Mouse (Mus musculus) heart, postnatal 10 days (tissue): ENCODE measurements around the gene Armc6. TPM values are rescaled to one million over a fixed set of nuclear protein-coding genes. Genes with fewer than 3 reads are reported as not detected.
A peak's percentile ranks its signal among the peaks of the same experiment; 100 is the strongest.

Source experiments
- DNase-seq, 2 experiments: peaks; one replicate each; pipeline ENCODE4 v3.0.0; 2021
- intact Hi-C: fragments of 180-260 bp; cut with DNase I; formaldehyde crosslinking; loops from one replicate; pipeline ENCODE4 v1.15.1; 2025
- total RNA-seq, 2 experiments: library from RNA; stranded (reverse); gene quantifications; 2 replicates each; pipeline ENCODE4 v1.2.3; 2021

Gene Armc6
- total RNA-seq, 2 experiments from 2014 or later = 8.9 to 9.2 TPM

DNA sequence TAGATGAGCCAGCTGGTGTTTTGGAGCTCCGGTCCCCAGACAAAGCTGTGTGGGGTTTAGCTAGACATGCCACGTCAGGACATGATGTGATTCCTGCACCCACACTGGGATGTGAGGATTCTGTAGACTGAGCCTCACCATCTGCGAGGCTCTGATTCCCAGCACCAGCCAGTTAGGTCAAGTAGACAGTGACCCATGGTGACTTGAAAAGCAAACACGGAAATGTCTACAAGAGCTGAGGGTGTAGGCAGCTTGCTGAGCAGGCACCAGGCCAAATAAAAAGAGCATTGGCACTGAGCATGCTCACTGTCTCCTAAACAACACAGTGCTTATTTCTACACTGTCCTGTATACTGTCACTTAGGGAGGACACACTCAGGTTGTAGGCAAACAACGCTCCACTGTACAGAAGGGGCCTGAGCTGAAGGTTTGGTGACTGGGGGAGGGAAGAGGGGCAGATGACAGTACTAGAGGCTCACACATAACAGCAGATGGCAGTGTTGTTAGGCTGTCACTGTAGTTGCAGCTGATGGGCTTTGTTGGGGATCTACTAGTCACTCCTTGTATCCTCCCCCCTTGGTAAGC lies 34.1 kb downstream of the Armc6 start:
- DNase-seq = peak; percentile 57 to 58
- intact Hi-C loops = loop anchor here (2.0 kb wide), 1 partner anchor 23 kb away; no protein-coding TSS in a partner anchor

DNA sequence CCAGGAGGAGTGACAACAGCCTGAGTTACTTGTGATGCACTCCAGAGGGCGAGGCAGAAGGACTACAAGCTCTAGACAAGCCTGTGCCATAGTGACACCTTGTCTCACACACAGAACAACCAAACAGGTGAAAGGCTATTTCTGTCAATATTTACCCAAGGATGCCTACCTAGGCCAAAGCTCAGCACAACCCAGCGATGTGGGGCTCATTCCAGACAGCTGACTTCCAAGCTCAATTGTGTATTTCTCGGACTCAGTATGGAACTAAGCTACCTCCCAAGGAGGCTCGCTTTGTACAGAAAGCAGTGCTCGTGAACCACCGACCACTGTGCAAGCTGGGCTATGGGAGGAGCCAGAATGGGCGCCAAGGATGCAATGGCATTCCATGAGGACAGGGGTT lies 36.7 kb downstream of the Armc6 start:
- no peak for DNase-seq
- intact Hi-C loops = no loop called here

DNA sequence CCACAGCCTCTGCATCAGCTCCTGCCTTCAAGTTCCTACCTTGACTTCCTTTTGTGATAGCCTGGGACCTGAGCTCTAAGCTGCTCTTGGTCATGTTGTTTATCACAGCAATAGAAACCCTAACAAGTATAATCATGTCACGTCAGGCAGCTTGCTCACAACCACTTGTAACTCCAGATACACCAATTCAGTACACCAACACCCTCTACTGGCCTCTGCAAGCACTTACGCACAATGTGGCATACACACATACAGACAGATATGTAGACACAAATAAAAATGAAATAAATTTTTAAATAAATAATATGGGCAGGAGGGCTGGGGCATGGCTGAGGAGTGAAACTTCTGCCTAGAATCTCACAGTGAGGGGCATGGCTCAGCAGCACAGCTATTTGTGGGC lies 38.5 kb downstream of the Armc6 start:
- intact Hi-C loops = no loop called here
- no peak for DNase-seq

DNA sequence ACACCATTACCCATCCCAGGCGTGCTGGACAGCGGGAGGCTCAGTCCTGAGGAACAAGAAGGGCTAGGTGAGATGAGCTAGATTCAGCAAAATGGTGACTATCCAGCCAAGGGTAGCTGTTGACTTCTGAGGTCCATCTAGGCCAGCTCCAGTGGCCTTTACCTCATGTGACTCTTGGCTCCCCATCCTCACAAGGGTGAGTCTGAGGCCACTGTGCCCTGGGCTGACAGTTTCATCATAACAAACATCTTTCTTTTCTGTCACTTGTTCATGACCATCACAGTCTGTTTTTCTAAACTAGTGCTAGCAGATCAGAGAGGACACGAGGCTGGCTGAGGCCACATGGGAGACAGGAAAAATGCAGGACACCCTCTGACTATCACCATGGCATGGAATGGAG lies 40.1 kb downstream of the Armc6 start:
- intact Hi-C loops = no loop called here
- no peak for DNase-seq

DNA sequence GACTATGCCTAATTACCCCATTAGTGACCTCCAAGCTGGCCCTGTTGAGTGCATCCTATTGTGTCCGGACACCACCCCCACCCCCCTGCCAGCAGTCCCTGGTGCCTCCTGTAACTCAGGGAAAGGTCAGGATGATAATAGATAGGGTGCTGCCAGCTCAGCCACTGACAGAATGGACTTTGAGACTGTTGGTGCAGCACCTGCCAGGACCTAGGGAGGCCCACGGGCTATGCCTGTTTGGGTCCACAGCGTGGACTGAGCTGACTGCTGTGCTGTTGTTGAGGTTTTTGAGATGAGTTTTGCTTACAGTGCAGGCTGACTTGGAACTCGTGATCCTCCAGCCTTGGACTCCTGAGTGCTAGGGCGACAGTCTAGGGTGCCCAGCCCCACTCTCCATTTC lies 41.0 kb downstream of the Armc6 start:
- intact Hi-C loops = no loop called here
- peak in 1 of 2 experiments; percentile 48 for DNase-seq

DNA sequence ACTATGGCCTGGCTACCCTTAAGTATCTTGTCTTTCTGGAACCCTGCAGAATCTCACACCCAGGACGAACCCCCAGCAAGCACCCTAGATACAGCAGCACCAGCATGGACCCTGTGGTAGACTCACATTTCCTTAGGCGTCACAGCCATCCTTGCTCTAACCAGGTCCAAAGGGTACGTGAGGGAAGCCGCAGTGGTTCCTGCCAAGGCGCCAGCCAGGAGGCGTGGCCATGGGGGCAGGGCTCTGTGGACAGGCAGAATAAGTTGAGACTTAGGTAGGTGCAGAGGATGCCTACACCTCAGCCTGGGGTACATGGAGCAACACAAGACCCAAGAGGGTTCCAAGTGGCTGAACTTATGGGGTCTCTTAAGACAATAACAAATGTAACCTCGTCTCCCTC lies 45.6 kb downstream of the Armc6 start:
- peak in 1 of 2 experiments; percentile 32 for DNase-seq
- intact Hi-C loops = no loop called here

DNA sequence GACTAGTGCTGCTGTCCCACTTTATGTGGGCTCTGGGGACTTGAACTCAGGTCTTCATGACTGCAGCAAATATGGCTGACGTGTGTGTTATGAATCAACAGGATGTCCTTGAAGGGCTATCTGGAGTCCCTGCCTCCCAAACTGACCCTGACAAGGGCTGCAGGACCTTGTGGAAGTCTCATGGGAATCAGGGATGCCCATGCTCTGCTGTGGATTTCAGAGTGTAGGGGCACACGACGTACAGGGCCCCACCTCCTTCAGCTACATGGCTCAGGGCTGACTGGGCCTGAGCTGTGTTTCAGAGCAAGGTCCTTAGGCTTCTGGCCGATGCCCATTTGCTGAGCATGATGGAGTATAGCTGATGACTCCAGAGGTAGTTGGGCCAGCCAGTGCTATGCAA lies 51.1 kb downstream of the Armc6 start:
- intact Hi-C loops = loop anchor here (5.0 kb wide), 1 partner anchor 134 kb away; the partner anchor contains the start of gene Cers1
- DNase-seq = no peak

DNA sequence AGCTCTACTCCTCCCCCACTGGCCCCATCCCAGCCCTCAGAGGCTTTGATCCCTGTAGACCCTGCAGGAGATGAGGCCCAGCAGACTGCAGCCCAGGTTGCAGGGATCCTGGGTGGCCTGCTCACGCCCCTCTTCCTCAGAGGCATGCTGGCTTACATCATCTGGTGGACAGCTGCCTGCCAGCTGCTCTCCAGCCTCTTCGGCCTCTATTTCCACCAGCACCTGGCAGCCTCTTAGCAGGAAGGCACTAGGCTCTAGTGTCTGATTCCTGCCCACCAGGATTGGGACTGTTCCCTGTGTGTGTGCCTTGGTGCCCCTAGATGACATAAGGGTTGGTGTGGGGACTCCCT lies 52.4 kb downstream of the Armc6 start:
- DNase-seq = no peak
- intact Hi-C loops = loop anchor here (5.0 kb wide), 1 partner anchor 135 kb away; the partner anchor contains the start of gene Cers1

DNA sequence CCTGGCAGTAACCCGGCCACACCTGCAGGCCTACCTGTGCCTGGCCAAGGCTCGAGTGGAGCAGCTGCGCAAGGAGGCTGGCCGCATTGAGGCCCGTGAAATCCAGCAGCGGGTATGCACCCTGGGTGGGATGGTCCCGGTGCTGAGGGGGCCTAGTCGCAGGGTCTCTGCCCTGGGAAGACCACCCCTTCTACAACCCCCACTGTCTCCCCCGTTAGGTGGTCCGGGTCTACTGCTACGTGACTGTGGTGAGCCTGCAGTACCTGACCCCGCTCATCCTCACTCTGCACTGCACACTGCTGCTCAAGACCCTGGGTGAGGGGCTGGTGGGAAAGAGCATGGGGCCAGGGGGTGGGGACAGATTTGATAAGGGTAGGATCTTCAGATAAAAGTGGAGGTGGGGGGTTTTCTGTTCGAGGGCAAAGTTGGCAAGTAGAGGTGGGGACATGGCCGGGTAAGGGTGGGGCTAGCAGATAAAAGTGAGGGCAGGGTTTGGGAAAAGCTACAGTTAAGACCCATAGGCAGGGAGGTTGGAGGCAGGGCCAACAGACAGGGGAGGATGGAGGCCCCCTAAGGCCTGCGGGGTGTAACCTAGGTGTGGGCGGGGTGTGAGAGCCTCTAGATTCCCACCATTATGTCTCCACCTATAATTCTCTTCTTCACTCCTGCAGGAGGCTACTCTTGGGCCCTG lies 52.9 kb downstream of the Armc6 start:
- DNase-seq = no peak
- intact Hi-C loops = loop anchor here (5.0 kb wide), 1 partner anchor 136 kb away; the partner anchor contains the start of gene Cers1

DNA sequence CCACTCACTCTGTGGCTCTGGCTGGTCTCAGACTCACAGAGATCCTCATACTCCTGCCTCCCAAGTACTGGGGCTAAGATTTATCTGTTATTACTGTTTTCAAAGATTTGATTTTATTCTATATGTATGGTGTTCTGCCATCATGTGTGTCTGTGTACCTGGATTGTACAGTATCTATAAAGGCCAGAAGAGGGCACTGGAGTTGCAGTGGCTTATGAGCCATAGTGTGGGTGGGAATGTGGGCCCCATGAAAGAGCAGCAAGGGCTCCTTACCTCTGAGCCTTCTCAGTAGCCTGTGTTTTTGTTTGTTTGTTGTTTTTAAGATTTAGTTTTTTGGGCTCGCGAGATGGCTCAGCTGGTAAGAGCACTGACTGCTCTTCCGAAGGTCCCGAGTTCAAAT lies 55.2 kb downstream of the Armc6 start:
- no peak for DNase-seq
- intact Hi-C loops = loop anchor here (1.0 kb wide), 1 partner anchor 44 kb away; no protein-coding TSS in a partner anchor

DNA sequence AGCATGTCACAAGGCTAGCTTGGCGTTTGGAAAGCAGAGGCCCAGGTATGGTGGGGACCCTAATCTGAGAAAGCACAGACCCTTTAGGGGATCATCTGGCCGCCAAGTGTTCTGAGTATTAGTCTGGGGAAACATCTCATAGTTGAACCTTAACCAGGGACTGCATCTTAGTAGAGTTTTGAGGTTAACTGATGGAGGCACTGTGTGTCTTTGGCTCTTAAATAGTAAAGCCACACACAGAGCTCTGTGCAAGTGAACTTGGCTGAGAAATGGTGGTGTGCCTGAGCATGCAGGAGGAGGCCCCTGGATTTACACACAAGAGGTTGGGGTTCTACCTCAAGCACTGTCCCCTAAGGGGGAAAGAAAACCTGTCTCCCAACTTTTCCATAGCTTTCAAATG lies 56.0 kb downstream of the Armc6 start:
- intact Hi-C loops = no loop called here
- DNase-seq = no peak

DNA sequence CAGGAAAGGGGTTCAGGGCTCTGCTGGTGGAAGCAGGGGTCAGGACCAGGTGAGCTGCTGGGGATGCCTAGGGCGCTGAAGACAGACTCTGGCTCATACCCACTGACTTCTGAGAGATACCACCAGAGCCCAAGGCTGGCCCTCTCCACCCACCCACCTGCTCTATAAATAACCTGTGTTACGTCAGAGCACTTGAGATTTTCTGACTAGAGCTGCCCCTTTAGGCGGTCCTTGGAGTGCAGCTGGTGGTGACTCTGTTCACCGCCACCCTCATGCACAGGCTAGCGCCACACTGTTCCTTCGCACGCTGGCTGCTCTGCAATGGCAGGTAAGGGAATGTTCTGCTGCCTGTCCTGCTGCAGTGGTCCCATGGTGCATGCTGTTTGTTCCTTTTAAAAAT lies 60.2 kb downstream of the Armc6 start:
- intact Hi-C loops = loop anchor here (5.0 kb wide), 1 partner anchor 33 kb away; no protein-coding TSS in a partner anchor
- DNase-seq = peak; percentile 51 to 54

DNA sequence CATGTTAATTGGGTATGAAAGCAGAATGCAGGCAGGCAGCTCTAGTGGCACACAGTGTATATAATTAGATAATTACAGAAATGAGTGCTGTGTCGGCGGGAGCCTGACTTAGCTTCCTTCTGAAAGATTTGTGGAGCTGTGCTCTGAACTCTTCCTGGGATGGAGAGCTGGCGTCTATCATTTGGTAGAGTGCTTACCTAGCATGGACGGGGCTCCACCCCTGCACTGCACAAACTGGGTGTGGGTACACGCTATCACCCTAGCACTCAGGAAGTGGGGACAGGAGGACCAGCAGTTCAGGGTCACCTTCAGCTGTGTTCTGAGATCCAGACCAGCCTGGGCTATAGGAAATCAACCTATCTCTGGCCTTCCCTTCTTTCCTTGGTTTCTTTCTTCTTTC lies 60.9 kb downstream of the Armc6 start:
- no peak for DNase-seq
- intact Hi-C loops = loop anchor here (5.0 kb wide), 1 partner anchor 34 kb away; no protein-coding TSS in a partner anchor

DNA sequence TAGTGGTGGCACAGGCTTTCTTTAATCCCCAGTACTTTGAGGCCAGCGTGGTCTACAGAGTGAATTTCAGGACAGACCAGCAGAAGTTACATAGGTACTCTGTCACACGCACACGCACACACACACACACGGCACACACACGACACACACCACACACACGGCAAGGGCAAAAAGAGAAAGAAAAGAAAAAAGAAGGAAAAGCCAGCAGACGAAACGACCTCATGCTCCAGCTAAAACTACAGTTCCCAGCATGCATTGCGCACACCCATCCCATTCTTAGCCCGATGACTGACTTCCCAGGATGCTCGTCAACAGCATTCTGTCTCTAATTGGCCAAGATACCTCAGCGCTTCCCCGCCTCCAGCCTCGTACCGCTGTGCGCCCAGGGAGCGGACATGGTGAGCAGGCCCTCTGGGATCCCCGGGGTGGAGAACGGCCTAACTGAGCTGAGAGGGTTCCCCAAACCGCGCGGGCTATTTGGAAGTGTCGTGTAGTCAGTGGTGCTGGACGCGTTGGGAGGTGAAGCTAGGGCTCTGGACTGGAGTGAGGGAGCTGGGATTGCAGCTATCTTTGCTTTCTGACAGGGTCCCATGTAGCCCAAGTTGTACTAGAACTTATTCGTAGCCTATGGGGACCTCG lies 62.1 kb downstream of the Armc6 start, which contains the start of gene Tmem161a:
Tmem161a (plus strand) TSS at position 314 of the 639 bp plus-strand sequence.
- intact Hi-C loops = loop anchor here (5.0 kb wide), 1 partner anchor 35 kb away; no protein-coding TSS in a partner anchor
- peak; percentile 95 for DNase-seq

DNA sequence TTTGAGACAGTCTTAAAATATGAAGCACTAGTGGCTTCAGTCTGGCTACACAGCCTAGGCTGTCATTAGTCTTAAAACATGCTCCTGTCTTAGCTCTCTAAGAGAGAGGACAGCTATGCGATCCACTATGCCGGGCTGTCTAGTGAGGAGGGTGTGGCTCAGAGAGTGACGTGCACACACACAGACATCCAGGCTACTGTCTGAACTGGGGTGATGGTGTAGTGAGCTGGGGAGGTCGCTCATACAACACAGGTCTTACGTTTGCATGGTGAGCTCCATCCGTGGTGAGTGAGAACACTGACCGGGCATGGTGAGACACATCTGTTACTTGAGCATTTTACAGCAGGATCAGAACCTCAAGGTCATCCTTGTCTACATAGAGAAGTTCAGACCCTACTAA lies 63.0 kb downstream of the Armc6 start:
- DNase-seq = no peak
- intact Hi-C loops = loop anchor here (5.0 kb wide), 1 partner anchor 36 kb away; no protein-coding TSS in a partner anchor

DNA sequence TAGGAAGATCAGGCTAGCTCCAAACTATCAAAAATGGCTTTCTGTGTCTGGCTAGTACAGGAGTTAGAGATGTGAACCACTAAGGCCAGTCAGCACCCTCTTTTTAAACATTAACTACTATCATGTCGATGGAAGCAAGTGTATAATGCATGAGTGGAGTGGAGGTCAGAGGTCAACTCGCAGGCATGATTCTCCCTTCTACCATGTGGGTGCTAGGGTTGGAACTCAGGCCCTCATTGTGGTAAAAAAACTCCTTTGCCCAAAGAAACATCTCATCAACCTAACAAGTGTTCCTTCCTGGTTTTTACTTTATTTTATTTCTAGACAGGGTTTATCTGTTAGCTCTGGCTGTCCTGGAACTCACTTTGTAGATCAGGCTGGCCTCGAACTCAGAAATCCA lies 63.5 kb downstream of the Armc6 start:
- intact Hi-C loops = loop anchor here (5.0 kb wide), 1 partner anchor 37 kb away; no protein-coding TSS in a partner anchor
- DNase-seq = no peak

Other genes with a start within 250 kb of the Armc6 start
- gene Gatad2a, start 238.1 kb downstream of the Armc6 start, total RNA-seq = 10 to 100 TPM; 62.1 to 63.1 TPM
- gene Mau2, start 191.7 kb downstream of the Armc6 start, total RNA-seq = 10 to 100 TPM; 43.3 to 44.2 TPM
- 10 to 100 TPM; 23.2 to 23.9 TPM for gene Sugp1, start 191.7 kb downstream of the Armc6 start, total RNA-seq
- gene Tm6sf2, start 161.5 kb downstream of the Armc6 start, total RNA-seq = under 1 TPM; 0.77 to 0.94 TPM
- gene Hapln4, start 151.0 kb downstream of the Armc6 start, total RNA-seq = not detected
- under 1 TPM in 1 of 2 experiments, not detected in 1; 0.19 TPM for gene Ncan, start 113.6 kb downstream of the Armc6 start, total RNA-seq
- 10 to 100 TPM; 10.9 to 12.8 TPM for gene Nr2c2ap, start 103.1 kb downstream of the Armc6 start, total RNA-seq
- 10 to 100 TPM; 20.7 to 22.4 TPM for gene Rfxank, start 95.3 kb downstream of the Armc6 start, total RNA-seq
- gene Borcs8, start 95.0 kb downstream of the Armc6 start, total RNA-seq = 10 to 100 TPM; 30.3 TPM
- gene Mef2b, start 94.8 kb downstream of the Armc6 start, total RNA-seq = under 1 TPM; 0.38 to 0.45 TPM
- gene Tmem161a, start 62.1 kb downstream of the Armc6 start, total RNA-seq = 100 to 1,000 TPM in 1 of 2 experiments, 10 to 100 TPM in 1; 88.3 to 103 TPM
- gene Slc25a42, start 22.2 kb downstream of the Armc6 start, total RNA-seq = 10 to 100 TPM; 43.0 to 48.6 TPM
- 10 to 100 TPM; 42.9 to 47.8 TPM for gene Sugp2, start 240 bp downstream of the Armc6 start, total RNA-seq
- gene Homer3, start 48.4 kb upstream of the Armc6 start, total RNA-seq = 10 to 100 TPM; 25.6 to 28.2 TPM
- gene Ddx49, start 68.0 kb upstream of the Armc6 start, total RNA-seq = 10 to 100 TPM; 33.1 to 33.5 TPM
- 100 to 1,000 TPM; 160 to 173 TPM for gene Cope, start 68.1 kb upstream of the Armc6 start, total RNA-seq
- under 1 TPM; 0.57 to 0.67 TPM for gene Cers1, start 81.3 kb upstream of the Armc6 start, total RNA-seq
- gene Gdf1, start 95.4 kb upstream of the Armc6 start, total RNA-seq = under 1 TPM in 1 of 2 experiments, not detected in 1; 0.20 TPM
- gene Upf1, start 118.8 kb upstream of the Armc6 start, total RNA-seq = 10 to 100 TPM; 40.8 to 48.8 TPM
- 1 to 10 TPM; 2.4 to 3.4 TPM for gene Comp, start 139.1 kb upstream of the Armc6 start, total RNA-seq
- gene Crtc1, start 205.1 kb upstream of the Armc6 start, total RNA-seq = 10 to 100 TPM; 11.0 to 15.6 TPM
- 1 to 10 TPM; 8.4 to 8.9 TPM for gene Klhl26, start 242.5 kb upstream of the Armc6 start, total RNA-seq